Mouse (Mus musculus): ENCODE measurements around the gene Oat. TPM values are rescaled to one million over a fixed set of nuclear protein-coding genes. Genes with fewer than 3 reads are reported as not detected.

Gene Oat
- total and polyA plus RNA-seq, 2 experiments from 2014 or later = 97.4 to 103 TPM

DNA sequence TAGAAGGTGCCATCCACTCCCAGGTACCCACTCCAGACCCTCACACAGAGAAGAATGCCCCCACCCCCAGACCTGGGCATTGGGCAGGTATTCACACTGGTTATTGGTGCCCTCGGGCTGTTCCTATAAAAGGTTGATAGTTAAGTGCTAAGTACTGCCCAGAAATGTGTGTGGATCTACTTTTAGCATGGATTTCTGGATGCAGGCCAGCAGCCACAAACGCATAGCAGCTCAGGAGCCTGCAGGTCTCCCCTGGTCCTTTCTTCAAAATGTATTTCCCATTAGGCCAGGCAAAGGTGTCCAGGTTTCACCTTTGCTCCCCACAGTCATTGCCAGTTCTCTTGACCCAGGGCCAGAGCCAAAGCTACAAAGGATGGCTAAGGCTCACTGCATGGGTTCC, 67.1 kb downstream of the Oat start:
- Histone ChIP-seq H3K4me3 (ENCODE audit: low read depth, low read length) (no peak overlapping the region), H3K9ac (replicated peaks; ENCODE audit: low read length, poor library complexity, severe bottlenecking) (no peak overlapping the region), H3K27ac (ENCODE audit: low read depth, low read length) (no peak overlapping the region), H3K9me3 (ENCODE audit: low read length) (no peaks in the 10 kb centered on the region), H3K4me1 (ENCODE audit: insufficient read depth, low read length) (no peaks in the 10 kb centered on the region), H3K4me2 (ENCODE audit: low read depth, low read length, poor library complexity, severe bottlenecking) (no peak overlapping the region), H3K27me3 (ENCODE audit: insufficient read depth, low read length) (no peaks in the 10 kb centered on the region), H3K36me3 (ENCODE audit: insufficient read depth, low read length) (no peaks in the 10 kb centered on the region)
- 75% methylated on average over 2 of the region's 2 CpGs for WGBS
- ATAC-seq (ENCODE audit: low FRiP score) = no peak
- no peak for TF ChIP-seq CTCF (IDR thresholded peaks at IDR 0.05)
- no peak for DNase-seq (ENCODE audit: low spot score)

Other genes with a start within 250 kb of the Oat start
- 0.60 and 0.80 TPM in 2 replicates for gene Nkx1-2, start 23.2 kb upstream of the Oat start, total RNA-seq (2014; rRNA removed)
- gene Nkx1-2, start 23.2 kb upstream of the Oat start, polyA plus RNA-seq (2015; fragmentation: Nextera tagmentation; extraction: Ambion mirVana) = 0.10 and 0.37 TPM in 2 replicates
- 36.2 and 49.8 TPM in 2 replicates for gene Lhpp, start 34.2 kb upstream of the Oat start, total RNA-seq (2014; rRNA removed)
- 59.2 and 65.1 TPM in 2 replicates for gene Lhpp, start 34.2 kb upstream of the Oat start, polyA plus RNA-seq (2015; fragmentation: Nextera tagmentation; extraction: Ambion mirVana)
- gene Fam53b, start 237.5 kb upstream of the Oat start, total RNA-seq (2014; rRNA removed) = 8.0 and 17.3 TPM in 2 replicates
- gene Fam53b, start 237.5 kb upstream of the Oat start, polyA plus RNA-seq (2015; fragmentation: Nextera tagmentation; extraction: Ambion mirVana) = 7.3 and 9.4 TPM in 2 replicates

All from midbrain, postnatal 0 days (tissue).